Mouse (Mus musculus) forebrain, embryonic 14.5 days (tissue): ENCODE data around the gene Ndufaf2. TPM values are rescaled to one million over a fixed set of nuclear protein-coding genes. Genes with fewer than 3 reads are reported as not detected.

Experiments used
- ATAC-seq: fragments of 200-750 bp; cut with Nextera tagmentation; 2 replicates; pipeline ENCODE4 v1.8.0; 2017; ENCODE audit warnings: mild to moderate bottlenecking, moderate library complexity
- DNase-seq: peaks from one replicate; pipeline ENCODE4 v3.0.0-alpha.2; 2015; ENCODE audit warnings: low spot score
- H3K27ac ChIP-seq: fragments of 300-500 bp; sonication (generic); 2 replicates; pipeline ENCODE4 v1.5.1; 2014; ENCODE audit warnings: low read depth, mild to moderate bottlenecking, control low read depth, low read length, moderate library complexity
- H3K27me3 ChIP-seq: fragments of 300-500 bp; sonication (generic); replicated peaks from 2 replicates; pipeline ENCODE4 v1.6.1; 2014; ENCODE audit warnings: low read length, control low read depth, mixed read lengths; ENCODE audit not compliant: control insufficient read depth, insufficient read depth
- H3K36me3 ChIP-seq: fragments of 300-500 bp; sonication (generic); 2 replicates; pipeline ENCODE4 v1.6.1; 2014; ENCODE audit warnings: low read length, control low read depth; ENCODE audit not compliant: control insufficient read depth, insufficient read depth
- H3K4me1 ChIP-seq: fragments of 300-500 bp; sonication (generic); 2 replicates; pipeline ENCODE4 v1.6.1; 2014; ENCODE audit warnings: antibody characterized with exemption, low read length, control low read depth; ENCODE audit not compliant: control insufficient read depth, insufficient read depth
- H3K4me2 ChIP-seq: fragments of 300-500 bp; sonication (generic); 2 replicates; pipeline ENCODE4 v1.6.1; 2014; ENCODE audit warnings: mild to moderate bottlenecking, control low read depth, low read length
- H3K4me3 ChIP-seq: fragments of 300-500 bp; sonication (generic); 2 replicates; pipeline ENCODE4 v1.5.1; 2014; ENCODE audit warnings: low read depth, low read length, control low read depth
- H3K9ac ChIP-seq: fragments of 300-500 bp; sonication (generic); 2 replicates; pipeline ENCODE4 v1.6.1; 2014; ENCODE audit warnings: mild to moderate bottlenecking, low read length, control low read depth, moderate library complexity
- H3K9me3 ChIP-seq: fragments of 300-500 bp; sonication (generic); replicated peaks from 2 replicates; pipeline ENCODE4 v1.6.1; 2016; ENCODE audit warnings: low read length, control low read depth, mixed read lengths; ENCODE audit not compliant: control insufficient read depth
- WGBS: fragments of 180-500 bp; shearing (Covaris S2); extraction: QIAGEN DNeasy Blood & Tissue Kit; methylation state at CpG from one replicate; pipeline ENCODE4 v1.1.7; 2014; 5-methylcytosine and 5-hydroxymethylcytosine counted together
- polyA plus RNA-seq: library from polyadenylated mRNA; unstranded; fragments of >200 nt; fragmentation: Nextera tagmentation; extraction: Ambion mirVana; gene quantifications from 2 replicates; pipeline ENCODE4 v1.2.1, GENCODE M21; 2014

Gene Ndufaf2
- polyA plus RNA-seq, 1 experiment from 2014 or later: 84.5 TPM

- Histone ChIP-seq H3K9me3 (no peaks in the 10 kb centered on the region), H3K27ac (peak overlapping the region; percentile 86), H3K27me3 (no peaks in the 10 kb centered on the region), H3K4me1 (peaks cover 15% of the 10 kb centered on the region), H3K9ac (peak overlapping the region; percentile 85), H3K4me3 (peak overlapping the region; percentile 89), H3K4me2 (peak overlapping the region; percentile 88), H3K36me3 (no peaks in the 10 kb centered on the region)
- DNase-seq: peak; percentile 72
- peak; percentile 68 for ATAC-seq
- under 1% methylated on average over 23 of the region's 23 CpGs for WGBS
These were observed 114.8 kb downstream of the Ndufaf2 start for GRCm38 (mm10) chr13:108043431-108044221.

GRCm38 (mm10) chr13:108041358-108041757 is 117.1 kb downstream of the Ndufaf2 start:
- peak; percentile 85 for DNase-seq
- H3K9ac ChIP-seq: no peak overlapping the region
- ATAC-seq: peak; percentile 44; the same call in 1 of the 2 replicates
- H3K4me3 ChIP-seq: no peak overlapping the region
- H3K27ac ChIP-seq: no peak overlapping the region
- H3K27me3 ChIP-seq: no peaks in the 10 kb centered on the region
- no peaks in the 10 kb centered on the region for H3K9me3 ChIP-seq
- no peaks in the 10 kb centered on the region for H3K36me3 ChIP-seq
- no peak overlapping the region for H3K4me2 ChIP-seq
- 4% methylated on average over 7 of the region's 7 CpGs for WGBS
- peaks cover 15% of the 10 kb centered on the region for H3K4me1 ChIP-seq

- Histone ChIP-seq H3K36me3 (no peaks in the 10 kb centered on the region), H3K9me3 (no peaks in the 10 kb centered on the region), H3K4me2 (no peak overlapping the region), H3K4me1 (peaks cover 15% of the 10 kb centered on the region), H3K27me3 (no peaks in the 10 kb centered on the region), H3K27ac (no peak overlapping the region), H3K9ac (no peak overlapping the region), H3K4me3 (no peak overlapping the region)
- ATAC-seq (no peak), DNase-seq (no peak)
- 42% methylated on average over 3 of the region's 3 CpGs for WGBS
These were observed 118.0 kb downstream of the Ndufaf2 start for GRCm38 (mm10) chr13:108040451-108040850.

GRCm38 (mm10) chr13:108039902-108040301 is 118.5 kb downstream of the Ndufaf2 start:
- H3K27me3 ChIP-seq: no peaks in the 10 kb centered on the region
- no peak overlapping the region for H3K4me2 ChIP-seq
- H3K4me1 ChIP-seq: peaks cover 12% of the 10 kb centered on the region; the same call in 1 of the 2 replicates
- DNase-seq (no peak), ATAC-seq (no peak)
- no peak overlapping the region for H3K27ac ChIP-seq
- no peak overlapping the region for H3K9ac ChIP-seq
- H3K4me3 ChIP-seq: no peak overlapping the region
- 85% methylated on average over 9 of the region's 9 CpGs for WGBS
- no peaks in the 10 kb centered on the region for H3K36me3 ChIP-seq
- no peaks in the 10 kb centered on the region for H3K9me3 ChIP-seq

GRCm38 (mm10) chr13:108039375-108039774 is 119.0 kb downstream of the Ndufaf2 start:
- Histone ChIP-seq H3K9ac (no peak overlapping the region), H3K27me3 (no peaks in the 10 kb centered on the region), H3K27ac (no peak overlapping the region), H3K9me3 (no peaks in the 10 kb centered on the region), H3K36me3 (no peaks in the 10 kb centered on the region), H3K4me2 (no peak overlapping the region), H3K4me1 (peaks cover 12% of the 10 kb centered on the region; the same call in 1 of the 2 replicates), H3K4me3 (no peak overlapping the region)
- whole genome bisulfite sequencing: 41% methylated on average over 6 of the region's 6 CpGs
- no peak for DNase-seq
- no peak for ATAC-seq

- ATAC-seq: no peak
- WGBS: 91% methylated on average over 4 of the region's 4 CpGs
- H3K27me3 ChIP-seq: no peaks in the 10 kb centered on the region
These were observed 125.6 kb downstream of the Ndufaf2 start for GRCm38 (mm10) chr13:108032789-108033188.

GRCm38 (mm10) chr13:108025802-108026201 is 132.6 kb downstream of the Ndufaf2 start:
- 67% methylated on average over 3 of the region's 3 CpGs for WGBS
- no peaks in the 10 kb centered on the region for H3K36me3 ChIP-seq
- no peak for DNase-seq
- no peak overlapping the region for H3K27ac ChIP-seq
- H3K27me3 ChIP-seq: no peaks in the 10 kb centered on the region
- no peak overlapping the region for H3K9ac ChIP-seq
- no peaks in the 10 kb centered on the region for H3K9me3 ChIP-seq
- no peak for ATAC-seq
- H3K4me3 ChIP-seq: no peak overlapping the region
- H3K4me2 ChIP-seq: no peak overlapping the region
- no peaks in the 10 kb centered on the region for H3K4me1 ChIP-seq

More at GRCm38 (mm10) chr13:108032789-108033188, 125.6 kb downstream of the Ndufaf2 start:
- Histone ChIP-seq H3K27ac (no peak overlapping the region), H3K4me3 (no peak overlapping the region), H3K9me3 (no peaks in the 10 kb centered on the region), H3K9ac (no peak overlapping the region), H3K4me2 (no peak overlapping the region), H3K36me3 (no peaks in the 10 kb centered on the region), H3K4me1 (no peaks in the 10 kb centered on the region)
- DNase-seq: no peak

- 89% methylated on average over 6 of the region's 6 CpGs for WGBS
These were observed 141.1 kb downstream of the Ndufaf2 start for GRCm38 (mm10) chr13:108017349-108017748.

GRCm38 (mm10) chr13:108015166-108015565 is 143.3 kb downstream of the Ndufaf2 start:
- DNase-seq: no peak
- H3K9ac ChIP-seq: no peak overlapping the region
- H3K27me3 ChIP-seq: no peaks in the 10 kb centered on the region
- ATAC-seq: no peak
- no peak overlapping the region for H3K27ac ChIP-seq
- H3K36me3 ChIP-seq: no peaks in the 10 kb centered on the region
- H3K4me3 ChIP-seq: no peak overlapping the region
- H3K9me3 ChIP-seq: no peaks in the 10 kb centered on the region
- 86% methylated on average over 6 of the region's 6 CpGs for WGBS
- H3K4me1 ChIP-seq: no peaks in the 10 kb centered on the region
- no peak overlapping the region for H3K4me2 ChIP-seq

More at GRCm38 (mm10) chr13:108017349-108017748, 141.1 kb downstream of the Ndufaf2 start:
- Histone ChIP-seq H3K27ac (no peak overlapping the region), H3K27me3 (no peaks in the 10 kb centered on the region), H3K9ac (no peak overlapping the region), H3K4me3 (no peak overlapping the region), H3K4me2 (no peak overlapping the region), H3K4me1 (no peaks in the 10 kb centered on the region), H3K9me3 (no peaks in the 10 kb centered on the region), H3K36me3 (no peaks in the 10 kb centered on the region)
- ATAC-seq (no peak), DNase-seq (no peak)
